Mouse (Mus musculus) layer of hippocampus, postnatal 36 days (tissue): Measurements from ENCODE around the gene Cdkn2aip. TPM values are rescaled to one million over a fixed set of nuclear protein-coding genes. Genes with fewer than 3 reads are reported as not detected.
A peak's percentile ranks its signal among the peaks of the same experiment; 100 is the strongest.

Experiments used
- DNase-seq, 2 experiments: peaks; one replicate each; pipeline ENCODE4 v3.0.0; 2022
- total RNA-seq, 2 experiments: library from RNA; stranded (reverse); gene quantifications; 2 replicates each; pipeline ENCODE4 v1.2.3; 2021

Gene Cdkn2aip
- total RNA-seq, 2 experiments from 2014 or later, result 16.6 to 17.3 TPM

DNA sequence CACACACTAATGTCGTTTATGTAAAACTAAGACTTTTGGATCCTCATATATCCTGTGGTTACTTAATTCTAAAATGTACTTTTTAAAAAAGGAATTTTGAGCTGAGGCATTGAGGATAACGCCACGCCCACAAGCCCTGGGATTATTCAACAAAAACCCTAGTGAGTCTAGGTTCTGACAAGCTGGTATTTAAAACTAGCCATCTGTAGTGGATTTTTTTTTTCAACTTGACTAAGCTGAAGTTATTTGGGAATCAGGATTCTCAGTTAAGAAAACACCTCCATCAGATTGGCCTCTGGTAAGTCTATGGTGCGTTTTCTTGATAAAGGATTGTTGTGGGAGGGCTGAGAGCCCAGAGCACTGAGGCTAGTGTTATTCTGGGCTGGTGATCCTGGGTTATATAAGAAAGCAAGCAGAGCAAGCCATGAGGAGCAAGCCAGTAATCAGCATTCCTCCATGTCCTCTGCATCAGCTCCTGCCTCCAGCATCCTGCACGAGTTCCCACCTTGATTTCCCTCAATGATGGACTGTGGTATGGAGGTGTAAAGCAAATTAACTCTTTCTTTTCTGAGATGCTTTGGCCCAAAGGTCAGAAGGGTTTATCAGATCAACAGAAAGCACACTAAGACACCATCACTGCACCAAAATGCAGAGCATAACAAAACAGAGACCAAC, 18.2 kb downstream of the Cdkn2aip start:
- DNase-seq, result no peak

- DNase-seq, result peak; percentile 64 to 74
Observed at GRCm38 (mm10) chr8:47693119-47693518, 20.6 kb downstream of the Cdkn2aip start.

DNA sequence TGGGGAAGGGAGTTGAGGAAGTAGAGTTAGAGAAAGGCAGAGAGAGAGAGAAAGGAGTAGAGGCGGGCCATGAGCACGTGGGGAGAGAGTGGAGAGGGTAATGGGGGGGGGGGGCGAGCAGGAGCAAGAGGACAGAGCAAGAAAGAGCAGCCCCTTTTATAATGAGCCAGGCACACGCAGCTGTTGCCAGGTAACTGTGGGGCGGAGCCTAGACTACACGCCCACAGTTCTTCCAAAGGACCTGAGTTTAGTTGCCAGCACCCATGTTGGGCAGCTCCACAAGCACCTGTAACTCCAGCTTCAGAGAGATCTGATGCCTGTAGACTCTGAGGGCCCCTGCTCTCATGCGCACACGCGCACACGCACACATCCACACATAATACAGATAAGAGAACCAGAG, 21.9 kb downstream of the Cdkn2aip start:
- no peak for DNase-seq

DNA sequence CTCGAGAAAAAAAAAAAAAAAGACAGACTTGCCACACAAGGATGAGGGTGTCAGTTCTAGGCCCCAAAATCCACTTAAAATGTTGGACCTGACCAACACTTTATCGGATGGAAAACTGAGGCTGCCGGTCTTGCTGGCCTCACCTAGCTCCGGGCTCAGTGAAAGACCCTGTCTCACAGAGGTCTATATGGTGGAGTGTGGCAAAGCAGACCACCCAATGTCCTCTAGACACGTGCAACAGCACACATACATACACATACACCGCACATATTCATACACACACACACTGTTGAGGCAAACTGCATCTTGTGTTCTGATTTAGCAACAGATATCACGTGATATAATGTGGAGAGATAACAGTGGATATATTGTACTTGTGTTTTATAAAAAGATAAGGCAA, 22.4 kb downstream of the Cdkn2aip start:
- no peak for DNase-seq

- no peak for DNase-seq
Observed at GRCm38 (mm10) chr8:47690674-47691078, 23.1 kb downstream of the Cdkn2aip start.

DNA sequence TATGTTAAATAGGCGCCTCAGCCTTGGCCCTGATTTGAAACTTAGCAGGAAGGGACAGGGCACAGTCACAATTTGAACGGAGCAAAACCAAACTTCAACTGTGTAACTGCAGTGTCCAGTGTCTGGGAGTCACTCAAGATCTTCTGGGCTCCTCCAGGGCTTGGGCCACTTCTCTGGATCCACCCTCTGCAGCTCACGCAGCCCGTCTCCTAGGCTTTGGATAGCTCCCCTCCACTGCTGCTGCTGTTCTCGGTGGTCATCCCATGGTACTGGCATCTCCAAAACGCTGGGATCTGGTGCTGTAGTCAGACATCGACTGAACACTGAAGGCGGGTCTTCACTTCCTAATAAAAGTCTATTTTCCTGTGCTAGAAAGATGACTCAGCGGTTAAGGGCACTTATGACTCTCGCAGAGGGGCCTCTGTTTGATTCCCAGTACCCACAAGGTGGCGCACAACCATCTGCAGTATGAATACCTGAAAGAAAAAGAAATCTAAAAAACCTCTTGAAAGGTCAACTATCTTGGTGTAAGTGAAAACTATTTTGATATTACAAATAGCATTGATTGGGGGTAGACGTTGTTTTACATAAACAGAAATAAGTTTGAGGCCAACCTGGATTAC, 23.9 kb downstream of the Cdkn2aip start:
- DNase-seq, result no peak

DNA sequence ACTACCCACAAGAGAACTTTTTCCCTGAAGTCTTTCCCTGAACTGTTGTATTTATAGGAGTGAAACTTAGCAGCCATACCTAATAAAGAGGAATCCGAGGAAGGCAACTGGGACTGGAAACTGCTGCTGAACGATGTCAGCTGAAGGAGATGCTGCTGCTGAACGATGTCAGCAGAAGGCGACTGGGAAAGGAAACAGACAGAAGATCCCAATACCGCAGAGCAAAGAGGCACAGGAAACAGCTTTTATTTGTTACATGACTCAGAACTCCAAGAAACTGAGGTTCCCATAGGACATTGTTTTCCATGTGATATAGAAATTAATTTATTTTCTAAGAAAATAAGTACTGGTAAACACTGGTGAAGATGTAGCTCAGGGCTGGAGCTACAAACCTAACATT, 29.3 kb downstream of the Cdkn2aip start:
- DNase-seq, result no peak

DNA sequence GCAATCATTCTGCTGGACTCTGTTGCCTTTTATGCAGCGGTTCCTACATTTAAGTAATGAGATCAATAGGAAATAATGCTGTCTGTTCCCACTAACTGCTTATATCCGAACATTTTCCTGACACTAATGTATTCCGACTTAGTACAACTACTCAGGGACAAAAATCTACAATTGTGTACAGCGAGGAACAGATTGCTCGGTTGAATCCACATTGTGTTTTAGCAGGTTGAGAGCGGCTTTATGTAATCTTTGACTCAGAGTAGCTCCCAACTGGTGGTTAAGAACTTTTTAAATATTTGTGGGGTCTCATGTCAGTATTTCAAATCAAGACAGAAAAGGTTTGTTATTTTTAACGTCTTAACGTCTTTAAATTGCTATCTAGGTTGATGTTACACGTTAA, 29.7 kb downstream of the Cdkn2aip start:
- DNase-seq, result no peak

- no peak for DNase-seq
Observed at GRCm38 (mm10) chr8:47680306-47680705, 33.4 kb downstream of the Cdkn2aip start.

DNA sequence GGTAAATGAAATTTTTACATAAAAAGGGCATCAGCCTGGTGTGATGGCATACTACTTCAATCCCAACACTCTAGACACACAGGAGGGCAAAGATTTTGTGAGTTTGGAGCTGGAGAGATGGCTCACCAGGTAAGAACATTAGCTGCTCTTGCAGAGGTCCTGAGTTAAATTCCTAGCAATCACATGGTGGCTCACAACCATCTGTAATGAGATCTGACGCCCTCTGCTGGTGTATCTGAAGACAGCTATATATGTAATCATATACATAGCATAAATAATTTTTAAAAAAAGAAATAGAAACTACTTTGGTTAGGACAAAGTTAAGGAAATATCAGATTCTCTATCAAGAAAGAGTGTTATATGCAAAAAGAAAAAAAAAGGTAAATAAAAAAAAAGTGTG, 34.1 kb downstream of the Cdkn2aip start:
- DNase-seq, result no peak

DNA sequence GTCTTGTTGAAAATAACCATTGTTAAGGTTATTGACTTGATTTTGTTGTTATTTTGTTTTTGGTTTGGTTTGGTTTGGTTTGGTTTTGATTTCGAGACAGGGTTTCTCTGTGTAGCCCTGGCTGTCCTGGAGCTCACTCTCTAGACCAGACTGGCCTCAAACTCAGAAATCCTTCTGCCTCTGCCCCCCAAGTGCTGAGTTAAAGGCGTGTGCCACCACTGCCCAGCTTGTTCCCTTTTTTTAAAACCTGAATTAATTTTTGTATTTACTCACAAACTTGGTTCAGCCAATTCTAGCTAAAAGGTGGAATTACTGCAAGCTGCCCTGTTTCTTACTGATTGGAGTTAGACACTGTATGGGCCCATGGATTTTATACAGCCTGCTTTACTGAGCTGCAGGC, 37.1 kb downstream of the Cdkn2aip start:
- no peak for DNase-seq

DNA sequence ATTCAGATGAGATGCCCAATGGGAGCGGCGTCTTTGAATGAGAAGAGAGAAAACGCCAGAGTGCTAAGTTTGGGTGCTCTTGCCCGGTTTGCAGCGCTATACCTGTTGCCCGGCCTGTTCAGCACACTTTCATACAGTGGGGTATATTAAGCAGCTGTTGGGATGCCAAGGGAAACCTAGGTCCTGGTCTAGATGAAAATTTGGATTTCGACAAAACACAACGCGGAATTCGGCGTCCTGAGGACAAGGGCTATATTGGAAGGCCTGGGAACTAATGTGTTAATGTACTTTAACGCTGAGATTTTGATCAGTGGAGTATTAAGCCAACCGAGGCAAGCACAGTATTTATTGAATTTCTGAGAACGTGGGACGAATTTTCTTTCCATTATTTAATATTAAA, 37.5 kb downstream of the Cdkn2aip start:
- no peak for DNase-seq

GRCm38 (mm10) chr8:47675786-47676185, 37.9 kb downstream of the Cdkn2aip start:
- no peak for DNase-seq

DNA sequence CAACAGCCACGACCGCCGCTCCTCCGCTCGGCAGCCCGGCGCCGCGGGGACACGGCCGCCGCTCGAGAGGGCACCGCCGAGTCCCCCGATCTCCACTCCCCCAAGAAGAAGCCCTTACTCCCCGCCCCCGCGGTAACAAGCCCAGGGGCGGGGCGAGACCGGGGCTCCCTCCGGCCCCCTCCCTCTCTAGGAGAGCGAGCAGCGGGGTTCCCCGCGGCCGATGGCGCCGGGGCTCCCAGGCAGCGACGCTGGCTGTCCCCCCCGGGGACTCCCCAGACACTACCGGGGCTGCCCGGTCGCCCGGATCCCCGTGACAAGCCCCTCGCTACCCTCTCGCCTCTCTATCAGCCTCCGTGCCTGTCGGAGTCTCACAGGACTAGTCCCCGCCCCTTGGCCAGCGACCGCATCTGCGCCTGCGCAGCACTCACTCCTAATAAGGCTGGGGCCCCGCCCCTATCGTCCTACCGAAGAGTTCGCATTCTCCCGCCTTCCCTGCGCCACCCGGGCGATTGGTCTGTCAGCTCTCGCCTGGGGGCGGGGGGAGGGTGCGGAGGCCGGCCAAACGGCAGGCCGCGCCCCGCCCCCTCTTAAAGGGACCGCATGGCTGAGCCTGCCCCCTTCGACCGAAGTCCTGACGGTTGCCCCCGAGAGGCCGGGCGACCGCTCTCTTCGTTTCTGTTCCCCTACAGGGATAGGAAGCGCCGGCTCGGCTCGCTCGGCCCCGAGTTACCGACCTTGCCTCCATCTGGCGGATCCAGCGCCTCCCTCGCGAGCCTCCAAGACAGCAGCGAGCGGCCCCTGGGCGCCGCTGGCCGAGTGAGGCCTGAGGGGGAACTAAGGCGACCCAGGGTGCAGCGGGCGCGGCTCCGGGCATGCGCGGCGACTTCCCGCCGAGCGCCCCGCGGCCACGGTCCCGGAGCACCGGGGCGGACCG, 38.7 kb downstream of the Cdkn2aip start, which contains the start of gene Ing2:
TSS of gene Ing2 (minus strand) at position 780 of the 934 bp plus-strand sequence.
- peak; percentile 100 for DNase-seq

DNA sequence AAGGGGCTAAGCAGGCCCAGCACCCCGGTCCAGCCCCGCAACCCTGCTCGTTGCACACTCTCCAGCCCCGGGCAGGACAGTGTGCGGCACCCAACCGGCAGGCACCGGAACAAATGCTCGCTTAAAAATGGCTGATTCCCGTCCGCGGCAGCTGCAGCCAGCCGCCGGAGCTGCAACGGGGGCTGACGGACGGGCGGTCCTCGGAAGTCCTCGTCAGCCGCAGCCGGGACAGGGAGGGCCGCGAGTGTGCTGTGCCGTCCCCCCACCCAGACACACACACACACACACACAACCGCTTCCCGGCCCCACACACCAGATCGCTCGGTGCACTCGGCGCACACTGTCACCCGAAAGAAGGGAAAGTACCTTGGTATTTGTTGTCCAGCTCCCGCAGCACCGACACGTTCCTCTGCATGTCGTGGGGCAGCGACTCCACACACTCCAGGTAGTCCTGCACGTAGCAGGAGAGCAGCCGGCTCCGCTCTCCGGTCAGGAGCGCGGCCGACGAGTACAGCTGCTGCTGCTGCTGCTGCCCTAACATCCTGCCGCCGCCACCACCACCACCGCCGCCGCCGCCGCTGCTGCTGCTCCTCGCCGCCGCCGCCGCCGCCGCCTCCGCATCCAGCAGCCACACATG, 39.5 kb downstream of the Cdkn2aip start:
- DNase-seq, result no peak

GRCm38 (mm10) chr8:47673317-47674139, 40.2 kb downstream of the Cdkn2aip start:
- peak; percentile 85 to 87 for DNase-seq

DNA sequence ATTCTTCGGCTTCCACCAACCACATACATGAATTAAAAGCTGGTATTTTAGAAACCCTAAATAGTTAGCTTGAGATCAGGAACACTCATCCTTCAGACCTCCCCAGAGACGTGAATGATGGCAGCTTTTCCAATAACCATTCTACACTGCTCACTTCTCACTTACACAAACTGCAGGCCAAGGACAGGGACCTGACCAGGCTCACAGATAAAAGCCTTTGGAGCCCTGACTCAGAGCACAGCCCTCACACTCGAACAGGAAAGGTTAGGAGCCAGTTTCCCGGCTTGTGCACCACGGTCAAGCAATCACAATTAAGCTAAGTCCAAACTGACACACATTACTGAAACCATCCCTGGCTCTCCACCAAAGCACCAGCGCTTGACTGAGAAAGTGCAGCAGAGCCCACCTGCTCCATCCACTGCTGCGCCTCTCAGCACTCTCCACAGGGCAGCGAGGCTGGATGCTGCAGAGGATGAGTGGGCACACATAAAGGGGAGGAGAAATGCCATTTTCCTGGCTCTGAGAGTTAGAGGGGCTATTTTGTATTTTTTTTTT, 49.4 kb downstream of the Cdkn2aip start:
- DNase-seq, result no peak

DNA sequence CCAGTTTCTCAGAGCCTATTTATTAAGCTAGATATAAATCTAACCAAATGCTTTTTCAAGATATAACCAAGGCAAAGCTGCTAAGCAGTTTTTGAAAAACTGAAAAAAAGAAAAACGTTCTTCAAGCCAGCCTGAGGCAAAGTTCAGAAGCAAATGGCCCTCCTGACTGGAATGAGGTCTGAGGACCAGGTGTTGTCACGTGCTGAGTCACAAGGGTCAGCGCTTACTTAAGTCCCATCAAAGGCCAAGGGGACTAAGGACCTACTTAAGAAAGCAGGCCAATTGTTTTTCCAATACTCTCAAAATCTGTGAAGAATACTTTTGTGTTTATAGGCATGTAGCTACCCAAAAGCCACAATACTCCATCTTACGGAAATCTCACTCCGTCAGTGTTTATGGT, 50.5 kb downstream of the Cdkn2aip start:
- no peak for DNase-seq

DNA sequence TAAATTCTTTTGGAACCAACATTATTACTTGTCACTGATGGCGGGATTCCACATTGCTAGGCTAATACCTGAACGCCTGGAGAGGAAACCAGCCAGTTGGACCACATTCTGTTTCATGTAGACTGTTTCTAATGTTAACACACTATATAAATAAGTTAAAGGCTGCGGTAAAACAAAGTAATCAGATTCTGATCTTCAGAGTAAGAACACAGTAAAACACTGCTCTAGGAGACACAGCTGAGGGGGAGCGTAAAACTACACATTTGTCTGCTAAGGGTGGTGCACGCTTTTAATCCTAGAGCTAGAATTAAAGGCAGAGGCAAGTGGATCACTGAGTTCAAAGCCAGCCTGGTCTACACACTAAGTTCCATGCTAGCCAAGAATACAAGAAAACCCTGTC, 51.0 kb downstream of the Cdkn2aip start:
- DNase-seq, result no peak

- DNase-seq, result no peak
Observed at GRCm38 (mm10) chr8:47660394-47660793, 53.3 kb downstream of the Cdkn2aip start.

GRCm38 (mm10) chr8:47659463-47659862, 54.3 kb downstream of the Cdkn2aip start:
- DNase-seq, result no peak
